Mouse (Mus musculus): ENCODE measurements around the gene Etnppl. TPM values are rescaled to one million over a fixed set of nuclear protein-coding genes. Genes with fewer than 3 reads are reported as not detected.

Gene Etnppl
- total RNA-seq, 2 experiments from 2014 or later, result not detected

DNA sequence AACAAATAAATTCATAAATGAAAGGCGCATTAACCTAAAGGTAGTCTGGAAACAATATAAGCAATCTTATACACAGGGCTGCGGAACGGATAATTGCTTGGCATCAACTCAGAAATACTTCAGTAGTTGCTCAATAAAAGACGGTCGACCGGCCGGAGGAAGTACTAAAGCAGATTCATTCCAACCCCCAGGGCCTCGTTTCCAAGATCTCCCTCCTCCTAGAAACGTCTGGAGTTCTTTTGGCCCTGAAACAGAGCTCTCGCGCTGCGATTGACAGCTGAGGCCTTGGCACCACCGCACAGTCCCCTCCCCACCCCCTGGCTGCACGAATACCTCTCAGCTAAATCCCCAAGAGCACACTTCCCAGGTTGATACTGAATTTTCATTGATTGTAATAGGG, 54.0 kb downstream of the Etnppl start:
- no peak for ATAC-seq (ENCODE audit: poor library complexity, severe bottlenecking)

DNA sequence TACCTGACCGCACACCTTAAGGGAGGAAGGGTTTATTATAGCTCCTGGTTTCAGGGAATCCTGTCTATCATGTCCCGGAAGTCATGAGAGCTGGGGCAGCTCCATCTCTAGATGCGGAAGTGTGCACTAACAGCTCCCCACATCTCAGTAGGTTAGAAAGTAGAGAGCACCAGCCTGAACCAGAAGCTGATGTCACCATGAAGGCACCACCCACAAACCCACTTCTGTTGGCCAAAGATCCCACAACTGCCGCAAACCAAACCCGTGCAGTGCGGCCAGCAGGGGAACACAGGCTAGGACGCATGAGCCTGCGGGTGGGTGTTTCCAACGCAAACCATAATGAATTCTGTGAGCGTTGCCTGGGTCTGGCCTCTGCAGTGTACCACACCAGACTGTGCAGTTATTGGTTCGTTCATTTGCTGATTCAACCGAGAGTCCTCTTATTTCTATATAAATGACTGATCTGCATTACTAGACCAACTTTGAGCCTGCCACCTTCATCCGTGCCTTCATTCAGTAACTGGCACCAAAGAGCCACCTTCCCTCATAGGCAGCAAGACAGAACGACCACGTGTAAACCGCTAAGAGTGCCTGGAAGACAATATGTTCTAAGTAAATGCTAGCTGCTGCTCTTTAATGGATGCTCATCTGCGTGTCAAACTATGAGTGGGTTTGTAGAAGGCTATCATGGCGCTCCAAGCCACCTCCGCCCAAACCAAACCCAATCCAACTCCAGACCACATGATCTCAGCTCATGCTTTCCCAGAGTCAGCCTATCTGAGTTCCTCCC, 60.6 kb downstream of the Etnppl start:
- ATAC-seq (ENCODE audit: poor library complexity, severe bottlenecking), result no peak

DNA sequence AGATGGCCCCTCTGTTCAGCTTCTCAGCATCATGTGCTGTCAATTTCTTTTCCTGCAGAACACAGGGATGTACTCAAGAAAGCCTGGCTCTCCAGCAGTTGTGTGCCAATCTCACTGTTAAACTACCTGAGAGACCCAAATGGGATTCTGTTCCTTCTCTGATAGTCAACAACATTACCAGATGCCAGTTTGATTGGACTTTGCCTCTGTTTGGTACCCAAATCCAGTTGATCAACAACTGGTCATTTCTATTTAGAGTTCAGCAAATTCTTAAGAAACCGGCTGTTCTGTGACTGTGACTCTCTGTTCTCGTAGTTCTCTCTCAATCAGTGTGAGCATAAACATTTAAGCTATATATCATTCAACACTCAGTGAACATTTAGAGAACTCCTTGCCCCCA, 64.0 kb downstream of the Etnppl start:
- no peak for ATAC-seq (ENCODE audit: poor library complexity, severe bottlenecking)

DNA sequence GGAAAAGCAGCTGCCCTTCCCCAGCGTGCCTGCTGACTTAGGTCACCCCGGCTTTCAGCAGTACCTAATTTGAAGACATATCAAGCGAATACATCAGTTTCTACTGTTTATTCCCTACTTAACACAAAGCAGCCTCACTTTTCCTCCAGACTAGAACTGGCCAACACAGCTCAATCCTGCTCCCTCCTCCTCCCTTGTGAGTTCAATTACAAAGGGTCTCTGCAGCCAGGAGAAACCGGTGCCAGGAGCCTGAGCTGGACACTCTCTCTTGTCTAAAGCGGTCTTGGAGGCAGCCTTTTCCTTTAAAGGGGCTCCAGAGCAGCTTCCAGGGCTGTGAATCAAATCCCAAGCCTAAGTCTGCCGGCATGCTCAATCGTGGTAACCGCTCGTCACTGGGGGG, 64.9 kb downstream of the Etnppl start:
- no peak for ATAC-seq (ENCODE audit: poor library complexity, severe bottlenecking)

DNA sequence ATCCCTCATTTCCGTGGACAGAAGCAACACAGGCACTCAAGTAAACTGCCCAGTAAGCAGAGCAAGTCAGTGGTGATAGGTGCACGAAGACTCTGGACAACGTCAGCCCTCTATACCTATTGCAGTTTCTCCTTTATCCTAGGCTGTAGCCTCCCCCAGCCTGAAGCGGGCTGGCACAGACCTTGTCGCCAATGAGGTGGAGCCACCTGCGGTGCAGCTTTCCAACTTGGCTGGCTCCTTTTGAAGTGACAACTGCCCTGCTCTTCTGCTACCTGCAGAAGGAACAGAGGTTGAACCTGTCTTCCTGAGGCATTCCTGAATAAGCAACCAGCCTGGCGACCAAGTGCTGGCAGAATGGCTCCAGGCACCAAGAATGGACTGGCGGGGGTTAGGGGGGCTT, 66.6 kb downstream of the Etnppl start:
- no peak for ATAC-seq (ENCODE audit: poor library complexity, severe bottlenecking)

DNA sequence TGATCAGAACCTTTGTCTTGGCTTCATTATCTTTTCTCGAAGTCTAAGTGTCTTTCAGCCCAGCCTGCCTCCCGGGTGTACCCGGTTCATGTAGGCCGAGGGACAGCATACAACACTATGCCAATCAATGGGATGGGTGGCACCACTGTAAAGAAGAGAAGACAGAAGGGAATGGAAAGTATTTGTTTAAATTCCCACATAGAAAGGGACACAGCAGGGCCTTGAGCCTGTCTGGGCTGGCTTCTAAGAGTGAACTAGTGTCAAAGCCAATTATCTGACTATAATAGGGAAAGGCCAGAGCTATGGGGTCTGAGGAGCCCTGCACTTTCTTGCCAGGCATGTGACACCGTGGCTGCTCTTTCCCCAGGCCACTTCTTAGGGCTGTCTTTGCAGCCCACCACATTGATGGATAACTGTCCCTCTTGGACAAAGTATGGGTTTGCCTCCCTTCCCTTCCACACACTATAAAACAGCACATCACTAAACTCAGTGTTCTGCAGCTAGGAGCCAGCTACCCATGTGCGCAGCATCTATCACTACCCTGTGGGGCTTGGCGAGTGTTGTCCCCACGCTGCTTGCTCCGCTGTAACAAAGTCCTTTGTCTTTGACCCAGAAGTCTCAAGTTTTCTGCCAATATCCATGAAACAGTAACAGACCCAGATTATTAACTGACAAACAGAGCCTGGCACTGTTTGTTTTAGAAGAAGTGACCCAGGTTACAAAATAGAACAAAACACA, 67.2 kb downstream of the Etnppl start:
- no peak for ATAC-seq (ENCODE audit: poor library complexity, severe bottlenecking)

DNA sequence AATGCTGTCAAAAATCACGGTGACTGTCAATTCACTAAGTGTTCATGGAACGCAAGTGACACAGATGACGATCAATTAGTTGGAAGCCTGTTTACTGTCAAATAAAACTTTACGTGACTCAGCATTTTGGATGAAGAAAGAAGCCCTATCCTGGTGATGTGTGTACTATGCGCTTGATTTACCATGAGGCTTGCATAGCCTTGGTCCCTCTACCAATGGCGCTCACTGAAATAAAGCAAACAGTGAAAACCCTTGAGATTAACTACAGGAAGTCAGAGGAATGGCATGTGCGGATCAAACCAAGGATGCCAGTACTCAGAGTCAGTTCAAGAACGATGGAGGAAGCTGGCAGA, 67.7 kb downstream of the Etnppl start:
- no peak for ATAC-seq (ENCODE audit: poor library complexity, severe bottlenecking)

DNA sequence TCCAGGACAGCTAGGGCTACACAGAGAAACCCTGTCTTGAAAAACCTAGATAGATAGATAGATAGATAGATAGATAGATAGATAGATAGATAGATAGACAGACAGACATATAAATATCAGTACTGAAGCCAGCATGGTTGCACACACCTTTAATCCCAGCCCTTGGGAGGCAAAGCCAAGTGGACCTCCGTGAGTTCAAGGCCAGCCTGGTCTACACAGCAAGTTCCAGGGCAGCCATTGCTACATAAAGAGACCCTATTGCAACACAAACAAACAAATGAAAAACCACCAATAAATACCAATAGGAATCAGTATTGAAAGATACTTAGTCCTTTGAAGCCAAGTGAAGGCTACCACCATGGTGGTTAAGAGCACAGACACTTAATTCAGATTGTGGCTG, 69.8 kb downstream of the Etnppl start:
- no peak for ATAC-seq (ENCODE audit: poor library complexity, severe bottlenecking)

Other genes with a start within 250 kb of the Etnppl start
- 206 and 233 TPM in 2 replicates for gene Ostc, start 92.0 kb downstream of the Etnppl start, total RNA-seq (2015)
- 147 and 173 TPM in 2 replicates for gene Ostc, start 92.0 kb downstream of the Etnppl start, total RNA-seq (2017)
- gene Rpl34, start 113.0 kb downstream of the Etnppl start, total RNA-seq (2015), result 1,043 and 1,097 TPM in 2 replicates
- gene Rpl34, start 113.0 kb downstream of the Etnppl start, total RNA-seq (2017), result 2,083 and 2,603 TPM in 2 replicates